Mouse (Mus musculus) kidney, adult 11 months (tissue): ENCODE data around the gene Dirc2.
A peak's percentile ranks its signal among the peaks of the same experiment; 100 is the strongest.

ENCODE experiments used
- DNase-seq: peaks from one replicate; pipeline ENCODE4 v3.0.0; 2022

The Dirc2 gene

GRCm38 (mm10) chr16:35734038-35734437 lies 35.1 kb downstream of the Dirc2 start:
- DNase-seq = peak; percentile 23

- no peak for DNase-seq
Measured at GRCm38 (mm10) chr16:35732096-35732495, 37.1 kb downstream of the Dirc2 start.

- no peak for DNase-seq
Measured at GRCm38 (mm10) chr16:35729151-35729738, 39.9 kb downstream of the Dirc2 start.

GRCm38 (mm10) chr16:35726601-35727000 lies 42.6 kb downstream of the Dirc2 start:
- DNase-seq = no peak

- DNase-seq = no peak
Measured at GRCm38 (mm10) chr16:35724561-35724960, 44.6 kb downstream of the Dirc2 start.

- no peak for DNase-seq
Measured at GRCm38 (mm10) chr16:35717761-35718160, 51.4 kb downstream of the Dirc2 start.

GRCm38 (mm10) chr16:35716257-35716656 lies 52.9 kb downstream of the Dirc2 start:
- DNase-seq = no peak

GRCm38 (mm10) chr16:35715771-35716170 lies 53.4 kb downstream of the Dirc2 start:
- no peak for DNase-seq

- DNase-seq = no peak
Measured at GRCm38 (mm10) chr16:35715350-35715749, 53.8 kb downstream of the Dirc2 start.

GRCm38 (mm10) chr16:35714689-35715088 lies 54.5 kb downstream of the Dirc2 start:
- no peak for DNase-seq

- DNase-seq = no peak
Measured at GRCm38 (mm10) chr16:35713606-35714005, 55.5 kb downstream of the Dirc2 start.

GRCm38 (mm10) chr16:35711004-35711403 lies 58.2 kb downstream of the Dirc2 start:
- no peak for DNase-seq

- DNase-seq = no peak
Measured at GRCm38 (mm10) chr16:35707004-35707403, 62.2 kb downstream of the Dirc2 start.

GRCm38 (mm10) chr16:35704796-35705195 lies 64.4 kb downstream of the Dirc2 start:
- DNase-seq = no peak

- no peak for DNase-seq
Measured at GRCm38 (mm10) chr16:35703763-35704679, 65.1 kb downstream of the Dirc2 start.

- no peak for DNase-seq
Measured at GRCm38 (mm10) chr16:35701823-35702222, 67.3 kb downstream of the Dirc2 start.

GRCm38 (mm10) chr16:35696103-35696502 lies 73.1 kb downstream of the Dirc2 start:
- no peak for DNase-seq

- DNase-seq = no peak
Measured at GRCm38 (mm10) chr16:35694250-35694846, 74.8 kb downstream of the Dirc2 start.

GRCm38 (mm10) chr16:35691606-35692005 lies 77.5 kb downstream of the Dirc2 start:
- DNase-seq = no peak

- DNase-seq = no peak
Measured at GRCm38 (mm10) chr16:35686491-35686890, 82.7 kb downstream of the Dirc2 start.

GRCm38 (mm10) chr16:35685027-35685426 lies 84.1 kb downstream of the Dirc2 start:
- DNase-seq = no peak

GRCm38 (mm10) chr16:35681327-35682108 lies 87.6 kb downstream of the Dirc2 start:
- DNase-seq = no peak

GRCm38 (mm10) chr16:35678476-35678875 lies 90.7 kb downstream of the Dirc2 start:
- no peak for DNase-seq
